Mouse (Mus musculus) liver, postnatal 0 days (tissue): ENCODE measurements around the gene Ankdd1b.

Experiments
- CTCF ChIP-seq: sonication (generic); IDR thresholded peaks from 2 replicates; pipeline ENCODE4 v1.5.1; 2016; ENCODE audit warnings: antibody characterized with exemption, low read depth
- EP300 ChIP-seq: IDR thresholded peaks from 2 replicates; pipeline ENCODE4 v1.6.1; 2016; ENCODE audit warnings: antibody characterized with exemption, low read depth, mild to moderate bottlenecking

- TF ChIP-seq EP300 (no peak), CTCF (no peak)
These were observed 46.3 kb upstream of the Ankdd1b start for GRCm38 (mm10) chr13:96517335-96517734.
